Mouse (Mus musculus) heart, embryonic 14.5 days (tissue): ENCODE results near the gene Tpx2. TPM values are rescaled to one million over a fixed set of nuclear protein-coding genes. Genes with fewer than 3 reads are reported as not detected.

Experiments
- ATAC-seq: fragments of 200-750 bp; cut with Nextera tagmentation; 2 replicates; pipeline ENCODE4 v1.8.0; 2017; ENCODE audit warnings: low read depth, moderate TSS enrichment; ENCODE audit not compliant: insufficient number of reproducible peaks, insufficient read depth, low FRiP score
- H3K27ac ChIP-seq, 2 experiments: fragments of 200-500 bp in 1 of 2; fragments of 300-500 bp in 1 of 2; sonication (generic) in 1 of 2; replicated peaks in 1 of 2; 2 replicates each; pipeline ENCODE4 v1.5.1; 2012 to 2014; ENCODE audit warnings: low read depth in 2 of 2, low read length in 2 of 2, control low read depth in 1 of 2, mild to moderate bottlenecking in 1 of 2, mixed read lengths in 1 of 2; ENCODE audit not compliant: control insufficient read depth in 1 of 2, insufficient read depth in 1 of 2
- H3K27me3 ChIP-seq: fragments of 300-500 bp; sonication (generic); 2 replicates; pipeline ENCODE4 v1.6.1; 2014; ENCODE audit warnings: mild to moderate bottlenecking, low read length, control low read depth; ENCODE audit not compliant: control insufficient read depth, insufficient read depth
- H3K36me3 ChIP-seq: fragments of 300-500 bp; sonication (generic); 2 replicates; pipeline ENCODE4 v1.6.1; 2014; ENCODE audit warnings: mild to moderate bottlenecking, control low read depth, low read length, mixed read lengths; ENCODE audit not compliant: control insufficient read depth, insufficient read depth
- H3K4me1 ChIP-seq, 2 experiments: fragments of 200-500 bp in 1 of 2; fragments of 300-500 bp in 1 of 2; sonication (generic) in 1 of 2; 2 replicates each; pipeline ENCODE4 v1.6.1; 2012 to 2014; ENCODE audit warnings: low read length in 2 of 2, control low read depth in 1 of 2, mixed read lengths in 1 of 2; ENCODE audit not compliant: control insufficient read depth in 2 of 2, insufficient read depth in 2 of 2
- H3K4me2 ChIP-seq: fragments of 300-500 bp; sonication (generic); 2 replicates; pipeline ENCODE4 v1.6.1; 2014; ENCODE audit warnings: mild to moderate bottlenecking, low read length
- H3K4me3 ChIP-seq, 2 experiments: fragments of 200-500 bp in 1 of 2; fragments of 300-500 bp in 1 of 2; sonication (generic) in 1 of 2; 2 replicates each; pipeline ENCODE4 v1.5.1; 2012 to 2014; ENCODE audit warnings: low read length in 2 of 2, mild to moderate bottlenecking in 2 of 2, control low read depth in 1 of 2, low read depth in 1 of 2, moderate library complexity in 1 of 2; ENCODE audit not compliant: control insufficient read depth in 1 of 2, insufficient read depth in 1 of 2
- H3K9ac ChIP-seq: fragments of 300-500 bp; sonication (generic); 2 replicates; pipeline ENCODE4 v1.6.1; 2014; ENCODE audit warnings: mild to moderate bottlenecking, low read length
- H3K9me3 ChIP-seq: fragments of 300-500 bp; sonication (generic); 2 replicates; pipeline ENCODE4 v1.6.1; 2016; ENCODE audit warnings: low read length, control low read depth; ENCODE audit not compliant: control insufficient read depth
- WGBS: fragments of 180-500 bp; shearing (Covaris S2); extraction: QIAGEN DNeasy Blood & Tissue Kit; methylation state at CpG from one replicate; pipeline ENCODE4 v1.1.7; 2014; 5-methylcytosine and 5-hydroxymethylcytosine counted together
- polyA plus RNA-seq: library from polyadenylated mRNA; unstranded; fragments of >200 nt; fragmentation: Nextera tagmentation; extraction: Ambion mirVana; gene quantifications from 2 replicates; pipeline ENCODE4 v1.2.1, GENCODE M21; 2014

Gene Tpx2
- polyA plus RNA-seq, result 56.2 and 60.8 TPM in 2 replicates

GRCm38 (mm10) chr2:152847815-152848302 lies at the start of gene Tpx2:
Tpx2 (plus strand) TSS chr2:152847964.
- peaks cover 2 to 19% of the 10 kb centered on the region in 2 experiments; a peak in 3 of 4 replicates for H3K4me1 ChIP-seq
- peaks cover 20% of the 10 kb centered on the region for H3K36me3 ChIP-seq
- H3K9me3 ChIP-seq, result no peaks in the 10 kb centered on the region
- H3K27me3 ChIP-seq, result no peaks in the 10 kb centered on the region
- peak within 1 kb of the TSS; percentile 81 to 93 for H3K27ac ChIP-seq
- peak within 1 kb of the TSS; percentile 68 for H3K4me2 ChIP-seq
- H3K9ac ChIP-seq, result peak within 1 kb of the TSS; percentile 85
- peak; percentile 93 for ATAC-seq
- WGBS, result under 1% methylated on average over 34 of the region's 34 CpGs
- peak within 1 kb of the TSS; percentile 73 to 99 for H3K4me3 ChIP-seq

GRCm38 (mm10) chr2:152799954-152800761 lies 47.6 kb upstream of the Tpx2 start:
- H3K9ac ChIP-seq, result no peak overlapping the region
- no peaks in the 10 kb centered on the region for H3K27me3 ChIP-seq
- 82% methylated on average over 7 of the region's 7 CpGs for WGBS
- H3K27ac ChIP-seq, result no peak overlapping the region
- ATAC-seq, result no peak
- H3K4me3 ChIP-seq, result no peak overlapping the region
- peaks cover 8 to 16% of the 10 kb centered on the region in 2 experiments for H3K4me1 ChIP-seq
- H3K9me3 ChIP-seq, result no peaks in the 10 kb centered on the region
- H3K4me2 ChIP-seq, result no peak overlapping the region
- 0 out of 2 replicates have a peak, but pooled peaks cover 3% of the 10 kb centered on the region for H3K36me3 ChIP-seq

DNA sequence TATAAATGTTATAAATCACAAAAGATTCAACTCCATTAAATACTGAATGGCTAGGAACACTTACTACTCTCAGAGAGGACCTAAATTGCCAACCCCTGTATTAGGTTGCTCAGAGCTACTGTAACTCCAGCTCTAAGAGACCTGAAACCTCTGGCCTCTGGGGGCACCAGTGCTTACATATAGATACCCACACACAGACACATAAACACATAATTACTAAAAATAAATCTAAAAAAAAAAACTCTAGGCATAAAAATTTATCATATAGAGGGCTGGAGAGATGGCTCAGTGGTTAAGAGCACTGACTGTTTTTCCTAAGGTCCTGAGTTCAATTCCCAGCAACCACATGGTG lies 47.0 kb upstream of the Tpx2 start:
- no peak overlapping the region for H3K27ac ChIP-seq
- ATAC-seq, result no peak
- no peak overlapping the region for H3K4me2 ChIP-seq
- no peak overlapping the region for H3K9ac ChIP-seq
- H3K36me3 ChIP-seq, result 0 out of 2 replicates have a peak, but pooled peaks cover 3% of the 10 kb centered on the region
- no peak overlapping the region for H3K4me3 ChIP-seq
- H3K27me3 ChIP-seq, result no peaks in the 10 kb centered on the region
- H3K4me1 ChIP-seq, result peaks cover 9 to 22% of the 10 kb centered on the region in 2 experiments
- H3K9me3 ChIP-seq, result no peaks in the 10 kb centered on the region

DNA sequence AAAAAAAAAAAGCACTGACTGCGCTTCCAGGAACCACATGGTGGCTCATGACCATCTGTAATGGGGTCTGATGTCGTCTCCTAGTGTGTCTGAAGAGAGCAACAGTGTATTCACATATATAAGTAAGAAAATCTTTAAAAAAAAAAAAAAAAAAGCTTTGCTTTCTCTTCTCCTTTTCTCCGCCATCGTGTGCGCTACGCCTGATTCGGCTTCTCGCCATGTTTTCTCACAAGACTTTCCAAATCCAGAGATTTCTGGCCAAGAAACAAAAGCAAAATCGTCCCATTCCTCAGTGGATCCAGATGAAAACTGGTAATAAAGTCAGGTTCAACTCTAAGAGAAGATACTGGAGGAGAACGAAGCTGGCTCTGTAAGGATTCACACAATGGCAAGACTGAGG lies 45.5 kb upstream of the Tpx2 start:
- ATAC-seq, result no peak
- Histone ChIP-seq H3K9ac (no peak overlapping the region), H3K9me3 (no peaks in the 10 kb centered on the region), H3K36me3 (peaks cover 5% of the 10 kb centered on the region; the same call in 1 of the 2 replicates), H3K27ac (no peak overlapping the region), H3K27me3 (no peaks in the 10 kb centered on the region), H3K4me1 (peaks cover 11 to 29% of the 10 kb centered on the region in 2 experiments), H3K4me3 (no peak overlapping the region), H3K4me2 (no peak overlapping the region)
- WGBS, result 89% methylated on average over 10 of the region's 10 CpGs

DNA sequence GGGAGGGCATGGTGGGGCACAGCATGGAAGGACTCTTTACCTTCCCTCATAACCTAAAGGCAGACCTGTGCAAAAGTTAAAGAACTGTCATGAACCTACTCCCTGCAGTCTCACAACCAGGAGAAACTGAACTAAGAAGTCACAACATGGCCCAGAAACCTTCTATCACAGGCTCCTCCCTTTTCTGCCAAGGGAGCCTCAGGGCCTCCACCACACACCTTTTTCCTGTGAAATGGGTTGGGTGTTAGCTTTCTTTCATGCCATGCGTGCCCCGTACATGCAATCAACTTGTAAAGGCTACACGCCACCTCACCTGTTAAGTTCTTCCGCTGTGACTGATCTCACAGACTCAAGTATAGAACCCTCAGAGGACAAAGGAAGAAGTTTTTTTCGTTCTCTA lies 44.7 kb upstream of the Tpx2 start:
- H3K9me3 ChIP-seq, result no peaks in the 10 kb centered on the region
- peaks cover 11 to 26% of the 10 kb centered on the region in 2 experiments for H3K4me1 ChIP-seq
- H3K27ac ChIP-seq, result no peak overlapping the region
- H3K9ac ChIP-seq, result no peak overlapping the region
- peaks cover 5% of the 10 kb centered on the region; the same call in 1 of the 2 replicates for H3K36me3 ChIP-seq
- no peak overlapping the region for H3K4me2 ChIP-seq
- no peaks in the 10 kb centered on the region for H3K27me3 ChIP-seq
- ATAC-seq, result no peak
- H3K4me3 ChIP-seq, result no peak overlapping the region
- WGBS, result 84% methylated on average over 5 of the region's 5 CpGs

- no peak for ATAC-seq
Measured at GRCm38 (mm10) chr2:152804408-152805110, 43.2 kb upstream of the Tpx2 start.

DNA sequence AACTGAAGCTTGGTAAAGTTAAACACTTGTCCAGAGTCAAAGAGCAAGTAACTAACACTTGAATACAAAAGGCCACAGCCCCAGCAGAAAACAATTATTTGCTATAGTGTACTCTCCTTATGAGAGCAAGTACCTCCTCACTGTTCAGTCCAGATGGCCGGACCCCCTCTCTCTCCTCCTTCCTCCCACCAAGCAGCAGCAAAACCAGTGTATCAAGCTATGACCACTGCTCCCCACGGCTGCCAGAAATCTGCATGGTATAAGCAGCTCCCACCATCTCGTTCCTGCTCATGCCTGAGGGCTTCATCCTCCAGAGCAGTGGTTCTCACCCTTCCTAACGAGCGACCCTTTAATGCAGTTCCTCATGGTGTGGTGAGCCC lies 42.7 kb upstream of the Tpx2 start:
- 56% methylated on average over 5 of the region's 5 CpGs for WGBS
- Histone ChIP-seq H3K9ac (no peak overlapping the region), H3K27ac (0 out of 4 replicates have a peak overlapping the region, but pooled peaks of 1 of the 2 experiments have one; percentile 20), H3K9me3 (no peaks in the 10 kb centered on the region), H3K4me3 (no peak overlapping the region), H3K36me3 (peaks cover 2% of the 10 kb centered on the region; the same call in 1 of the 2 replicates), H3K4me1 (peaks cover 11 to 26% of the 10 kb centered on the region in 2 experiments), H3K27me3 (no peaks in the 10 kb centered on the region), H3K4me2 (no peak overlapping the region)
- ATAC-seq, result no peak

More at GRCm38 (mm10) chr2:152804408-152805110, 43.2 kb upstream of the Tpx2 start:
- H3K27ac ChIP-seq, result 0 out of 4 replicates have a peak overlapping the region, but pooled peaks have one; percentile 12 to 20
- peaks cover 11 to 26% of the 10 kb centered on the region in 2 experiments for H3K4me1 ChIP-seq
- H3K9me3 ChIP-seq, result no peaks in the 10 kb centered on the region
- H3K4me2 ChIP-seq, result no peak overlapping the region
- H3K36me3 ChIP-seq, result peaks cover 2% of the 10 kb centered on the region; the same call in 1 of the 2 replicates
- no peak overlapping the region for H3K4me3 ChIP-seq
- H3K27me3 ChIP-seq, result no peaks in the 10 kb centered on the region
- no peak overlapping the region for H3K9ac ChIP-seq
- WGBS, result 17% methylated on average over 6 of the region's 6 CpGs
